Mouse (Mus musculus): Measurements from ENCODE around the gene 1700016K19Rik. TPM values are rescaled to one million over a fixed set of nuclear protein-coding genes. Genes with fewer than 3 reads are reported as not detected.

The 1700016K19Rik gene
- not detected in 2 replicates for polyA plus RNA-seq (2012; ENCODE audit: low replicate concordance)

DNA sequence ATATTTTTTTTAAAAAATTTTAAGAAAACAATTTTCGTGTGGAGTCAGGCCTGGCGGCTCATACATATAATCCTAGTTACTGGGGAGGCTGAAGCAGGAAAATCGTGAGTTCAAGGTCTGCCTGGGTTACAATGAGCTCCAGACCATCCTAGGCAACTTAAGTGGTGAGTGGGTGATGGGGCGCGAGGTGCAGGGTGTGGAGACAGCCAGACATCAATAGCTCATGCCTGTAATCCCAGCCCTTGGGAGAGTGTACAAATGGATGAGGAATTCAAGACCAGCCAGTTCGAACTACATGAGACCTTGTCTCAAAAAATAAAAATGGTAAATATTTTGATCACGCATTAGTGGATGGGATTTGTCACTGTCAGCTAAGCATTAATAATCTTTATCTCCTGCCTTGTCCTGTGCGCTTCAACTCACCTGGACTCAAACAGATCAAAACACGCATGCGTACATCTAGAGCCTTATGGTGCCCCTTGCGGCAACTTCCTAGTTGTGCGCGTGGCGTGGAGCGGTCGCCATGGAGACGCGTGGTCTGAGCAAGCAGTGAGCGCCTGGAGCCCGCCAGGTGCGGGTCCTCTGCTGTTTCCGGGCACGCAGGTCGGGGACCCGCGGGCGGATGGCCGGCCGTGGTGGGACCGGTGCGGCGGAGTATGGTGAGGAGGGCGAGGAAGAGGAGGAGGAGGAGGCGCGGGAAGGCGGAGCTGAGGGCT, at the start of gene 1700016K19Rik:
1700016K19Rik (plus strand) TSS at position 473 of the 716 bp plus-strand sequence.

DNA sequence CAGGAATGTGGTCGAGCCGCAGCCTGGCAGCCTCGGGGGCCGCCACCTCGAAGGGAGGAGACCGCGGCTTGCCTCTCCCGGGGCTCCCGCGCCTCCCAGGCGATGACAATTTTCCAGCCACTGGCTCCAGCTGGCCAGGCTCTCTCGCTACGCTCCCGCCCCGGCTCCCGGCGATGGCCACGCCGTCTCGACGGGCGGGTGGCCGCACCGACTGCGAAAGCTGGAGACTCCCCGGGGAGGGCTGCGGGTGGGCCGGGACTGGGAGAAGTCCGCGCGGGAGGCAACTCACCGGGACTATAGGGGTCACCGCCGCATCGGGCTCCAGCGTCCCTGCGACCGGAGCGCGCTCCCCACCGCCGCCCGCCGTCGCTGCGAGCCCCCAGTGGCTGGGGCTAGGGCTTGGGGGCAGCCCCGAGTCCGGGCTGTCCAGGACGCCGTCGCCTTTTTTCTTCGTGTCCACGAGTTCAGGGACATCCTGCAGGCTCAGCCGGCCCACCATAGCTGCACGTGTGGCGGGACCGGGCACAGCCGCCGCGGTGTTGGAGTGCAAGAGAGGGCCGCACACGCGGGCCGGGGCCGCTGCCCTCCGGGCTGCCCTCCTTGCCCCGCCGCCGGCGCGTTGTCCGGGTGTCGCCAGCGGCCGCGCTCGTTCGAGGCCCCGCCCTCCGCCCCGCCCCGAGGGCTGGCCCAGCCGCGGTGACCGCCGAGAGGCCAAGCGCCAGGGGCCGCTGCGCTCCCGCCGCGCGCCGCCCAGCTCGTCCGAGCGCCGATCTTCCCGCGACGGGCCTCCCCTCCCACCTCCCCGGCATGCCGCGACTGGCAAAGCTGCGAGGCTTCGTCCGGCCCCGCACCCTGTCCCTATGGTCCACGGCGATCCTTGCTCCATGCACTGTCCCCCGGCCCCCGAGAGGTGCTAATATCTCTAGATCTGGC, 27.7 kb downstream of the 1700016K19Rik start, which contains the start of gene Rflnb:
Rflnb (minus strand) TSS at position 644 of the 933 bp plus-strand sequence.

Other genes with a start within 250 kb of the 1700016K19Rik start
- gene Doc2b, start 203.9 kb upstream of the 1700016K19Rik start, polyA plus RNA-seq (2012; ENCODE audit: low replicate concordance) = not detected in 2 replicates
- 1.0 and 2.0 TPM in 2 replicates for gene Rph3al, start 61.5 kb upstream of the 1700016K19Rik start, polyA plus RNA-seq (2012; ENCODE audit: low replicate concordance)
- 4.4 and 5.5 TPM in 2 replicates for gene Rflnb, start 27.9 kb downstream of the 1700016K19Rik start, polyA plus RNA-seq (2012; ENCODE audit: low replicate concordance)
- gene Vps53, start 179.7 kb downstream of the 1700016K19Rik start, polyA plus RNA-seq (2012; ENCODE audit: low replicate concordance) = 8.7 and 17.2 TPM in 2 replicates
- gene Fam57a, start 179.8 kb downstream of the 1700016K19Rik start, polyA plus RNA-seq (2012; ENCODE audit: low replicate concordance) = 1.1 and 1.4 TPM in 2 replicates
- gene Dbil5, start 217.7 kb downstream of the 1700016K19Rik start, polyA plus RNA-seq (2012; ENCODE audit: low replicate concordance) = 0.82 TPM in 1 of 2 replicates, not detected in the other
- 1.4 and 4.3 TPM in 2 replicates for gene Gemin4, start 217.8 kb downstream of the 1700016K19Rik start, polyA plus RNA-seq (2012; ENCODE audit: low replicate concordance)
- 9.7 and 11.2 TPM in 2 replicates for gene Mrm3, start 243.8 kb downstream of the 1700016K19Rik start, polyA plus RNA-seq (2012; ENCODE audit: low replicate concordance)
- 0.62 and 1.1 TPM in 2 replicates for gene Glod4, start 243.8 kb downstream of the 1700016K19Rik start, polyA plus RNA-seq (2012; ENCODE audit: low replicate concordance)

Data from leukemia stem cell, adult 10-12 weeks (primary cell).